Mouse (Mus musculus): ENCODE measurements at regions not wholly inside any gene's neighbourhood (a gene's known extent, or its start where the extent isn't known, plus 50 kb on each side); places are given as distances from the start of the nearest gene placed in this dataset.

DNA sequence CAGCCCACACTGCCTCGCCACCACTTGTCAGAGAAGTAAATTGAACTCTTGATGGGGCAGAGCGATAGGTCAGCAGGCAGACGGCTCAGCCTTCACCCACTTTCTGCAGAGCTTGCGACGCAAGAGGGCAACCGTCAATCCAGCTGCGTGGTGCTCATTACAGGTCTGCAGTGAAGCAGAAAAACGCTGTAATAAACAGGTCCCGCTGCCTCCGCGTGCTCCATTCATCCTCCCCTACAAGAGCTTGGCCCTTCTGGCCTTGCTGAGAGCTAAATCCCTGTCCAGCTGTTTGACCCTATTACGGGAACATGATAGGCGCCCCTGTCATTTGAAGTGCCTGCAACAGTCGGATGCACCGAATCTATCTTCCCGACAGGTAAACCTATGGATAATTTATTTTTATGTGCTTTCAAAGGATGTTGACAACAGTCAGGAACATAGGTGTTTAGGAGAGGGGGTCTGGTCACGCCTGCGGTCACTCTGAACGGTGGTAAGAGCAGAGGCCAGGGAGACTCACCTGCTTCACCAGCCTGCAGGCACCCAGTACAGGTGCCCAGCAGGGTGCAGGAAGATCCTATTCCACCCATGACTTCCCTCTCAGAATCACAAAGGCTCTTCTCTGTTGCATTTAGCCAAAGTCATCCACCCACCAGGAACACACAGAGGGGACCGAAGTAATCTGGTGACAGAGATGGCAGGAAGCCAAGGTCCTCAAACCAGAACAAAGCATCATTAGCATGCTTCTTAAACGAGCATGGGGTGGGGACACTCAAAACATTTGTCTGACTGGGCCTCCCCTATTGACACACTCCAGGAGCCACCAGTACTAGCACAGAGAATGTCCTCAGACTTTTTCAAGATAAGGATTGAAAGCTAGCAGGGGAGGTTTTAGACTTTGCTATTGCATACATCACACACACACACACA is 464.1 kb upstream of the Mgmt start:
- DNase-seq (ENCODE audit: low spot score in 2 of 2), result no peak

DNA sequence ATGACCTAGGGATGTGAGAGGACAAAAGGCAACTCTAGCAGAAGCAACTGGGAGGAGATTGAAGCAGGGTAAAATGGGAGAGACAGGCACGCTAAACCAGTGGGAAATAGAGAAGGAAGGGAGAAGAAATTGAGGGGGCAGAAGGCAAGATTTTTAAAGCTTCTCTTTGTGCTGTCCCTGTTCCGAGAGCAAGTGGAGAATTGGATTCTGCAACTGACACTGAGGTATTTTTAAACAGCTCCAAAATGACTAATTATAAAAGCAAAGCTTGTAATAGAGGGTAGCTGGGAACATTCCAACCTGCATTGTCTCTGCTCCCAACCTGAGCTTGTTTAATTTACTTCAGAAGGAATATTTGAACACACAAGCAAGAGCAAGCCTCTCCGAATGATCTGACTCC is 460.7 kb upstream of the Mgmt start:
- no peak for DNase-seq (ENCODE audit: low spot score in 2 of 2)

DNA sequence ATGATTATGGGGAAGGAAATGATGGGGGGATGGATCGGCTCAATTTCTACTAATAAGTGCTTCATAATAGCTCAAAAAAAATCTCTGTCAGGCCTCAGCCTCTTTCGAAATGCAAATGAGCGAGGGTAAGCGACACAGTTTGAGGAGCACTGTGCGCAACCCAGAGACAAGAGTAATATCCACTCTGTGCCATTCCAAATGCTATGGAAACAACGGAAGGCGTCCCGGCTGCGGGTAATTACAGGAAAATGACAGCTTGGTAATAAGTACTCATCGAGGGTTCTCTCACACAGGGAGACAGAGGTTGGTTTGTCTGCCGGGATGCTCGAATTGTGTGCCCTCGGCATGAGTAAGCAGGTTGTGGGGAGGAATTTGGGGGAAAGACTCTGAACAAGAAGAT is 459.9 kb upstream of the Mgmt start:
- DNase-seq (ENCODE audit: low spot score in 2 of 2), result no peak

DNA sequence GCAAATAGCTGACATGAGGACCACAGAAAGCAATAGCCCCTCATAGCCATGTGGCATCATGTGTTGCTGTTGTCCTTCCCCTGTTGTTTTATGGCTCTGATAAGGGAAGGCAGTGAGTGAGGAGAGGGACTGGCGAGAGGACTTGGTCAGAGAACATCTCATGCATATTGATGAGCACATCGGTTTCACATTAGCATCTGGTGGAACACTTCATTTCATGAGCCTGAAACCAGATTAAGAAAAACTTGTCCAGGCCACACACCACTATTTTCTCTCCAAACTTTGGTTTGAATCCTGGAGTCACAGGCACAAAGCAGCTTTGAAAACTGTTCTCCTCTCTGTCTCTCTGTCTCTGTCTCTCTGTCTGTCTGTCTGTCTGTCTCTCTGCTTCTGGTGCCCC is 451.0 kb upstream of the Mgmt start:
- DNase-seq (ENCODE audit: low spot score in 2 of 2), result no peak

DNA sequence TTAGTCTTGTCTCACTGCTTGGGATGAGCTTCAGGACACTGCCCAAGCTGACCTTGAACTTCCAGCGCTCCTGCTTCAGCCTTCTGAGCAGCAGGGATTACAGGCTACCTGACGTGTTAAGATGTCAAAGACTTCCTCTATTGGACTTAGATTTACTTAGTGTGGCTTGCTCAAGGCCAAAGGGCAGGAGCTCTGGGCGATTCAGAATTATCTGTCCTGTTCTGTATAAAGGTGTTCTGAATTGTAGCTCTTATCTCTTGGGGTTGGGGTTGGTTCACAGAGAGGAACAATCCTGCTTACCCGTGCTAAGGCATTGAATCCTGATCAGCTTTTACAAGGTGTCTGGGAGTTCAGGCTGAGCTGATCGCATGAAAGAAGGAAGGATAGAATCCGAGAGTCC is 449.3 kb upstream of the Mgmt start:
- no peak for DNase-seq (ENCODE audit: low spot score in 2 of 2)

DNA sequence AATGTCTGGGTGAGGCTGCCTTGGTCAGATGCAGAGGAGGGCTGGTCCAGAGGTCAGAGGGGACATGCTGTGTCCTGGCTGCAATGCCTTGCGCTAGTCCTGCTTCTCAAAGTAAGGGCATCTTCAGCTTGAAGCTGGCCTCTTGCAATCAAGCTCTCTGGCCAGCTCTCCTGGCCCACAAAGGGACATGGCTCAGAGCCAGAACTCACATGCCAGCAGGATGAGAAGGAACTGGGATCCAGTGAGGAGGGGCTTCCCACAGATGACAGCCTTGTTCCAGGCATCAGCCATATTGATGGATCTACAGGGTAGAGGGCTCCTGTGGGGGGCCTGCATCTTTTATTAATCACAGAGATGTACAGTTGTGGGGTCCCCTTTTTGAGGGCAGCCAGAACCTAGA is 445.1 kb upstream of the Mgmt start:
- no peak for DNase-seq (ENCODE audit: low spot score in 2 of 2)

DNA sequence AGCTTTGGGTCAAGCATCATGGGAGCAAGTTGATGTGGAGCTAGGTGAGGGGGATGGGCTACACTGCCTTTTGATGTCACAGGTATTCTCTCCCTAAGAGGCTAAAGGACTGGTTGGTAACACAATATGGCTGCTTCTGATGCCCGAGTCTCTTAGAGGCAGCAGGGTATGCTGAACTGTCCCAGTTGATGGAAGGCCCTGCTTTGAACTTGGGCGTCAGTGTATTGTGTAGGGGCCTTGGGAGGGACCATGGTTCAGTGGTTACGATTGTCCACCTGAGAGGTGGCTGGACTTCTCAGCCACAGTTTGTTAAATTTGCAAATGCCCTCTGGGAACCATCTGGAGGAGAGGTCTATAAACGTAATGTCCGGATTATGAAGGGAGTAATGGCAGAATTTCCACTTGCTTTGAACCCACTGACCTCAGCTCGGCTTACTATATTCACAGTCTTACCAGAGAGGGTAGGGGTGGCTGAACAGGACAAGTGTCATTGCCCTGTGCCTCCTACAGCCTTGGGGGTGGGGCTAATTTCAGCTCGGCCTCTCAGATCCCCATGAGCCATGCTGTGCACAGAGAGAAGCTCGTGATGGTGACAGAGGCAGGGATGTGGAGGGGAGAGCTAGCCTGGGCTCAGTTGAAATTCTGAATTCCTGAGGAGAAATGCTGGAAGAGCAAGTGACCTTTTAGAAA is 442.6 kb upstream of the Mgmt start:
- DNase-seq (ENCODE audit: low spot score in 2 of 2), result no peak

DNA sequence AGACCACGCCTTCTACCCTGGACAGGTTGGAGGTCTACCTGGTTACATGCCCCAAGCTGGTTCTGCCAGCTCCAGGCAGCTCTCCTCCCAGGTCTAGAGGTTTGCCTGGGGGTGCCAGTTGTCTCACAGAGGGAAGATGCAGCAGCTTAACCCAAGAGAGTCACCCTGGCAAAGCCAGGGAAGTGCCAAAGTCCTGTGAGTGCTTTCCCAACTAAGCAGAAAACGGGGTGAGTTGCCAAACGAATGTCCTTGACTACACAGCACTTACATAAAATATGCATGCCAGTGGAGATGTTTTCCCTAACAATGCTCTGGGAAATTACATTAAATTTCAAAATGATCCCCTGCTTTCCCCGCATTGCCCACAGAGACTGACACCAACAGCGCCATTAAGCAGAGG is 441.9 kb upstream of the Mgmt start:
- DNase-seq (ENCODE audit: low spot score in 2 of 2), result no peak

DNA sequence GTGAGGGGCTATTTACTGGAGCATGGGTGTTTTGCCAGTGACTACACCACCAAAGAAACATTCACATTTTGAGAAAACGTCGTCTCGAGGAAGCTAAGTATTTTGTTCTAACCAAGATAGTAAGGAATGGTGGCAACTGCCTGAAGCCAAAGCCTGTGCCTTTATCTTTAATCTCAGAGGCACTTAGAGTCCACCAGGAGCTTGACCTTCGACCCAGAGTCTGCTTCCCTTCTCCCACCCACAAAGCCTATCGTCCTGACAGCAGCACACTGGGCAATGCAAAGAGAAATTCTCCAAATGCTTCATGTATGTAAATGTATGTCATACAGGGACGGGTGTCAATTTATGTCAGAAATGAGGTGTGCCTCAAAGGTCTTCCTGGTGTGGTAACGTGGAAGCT is 437.2 kb upstream of the Mgmt start:
- no peak for DNase-seq (ENCODE audit: low spot score in 2 of 2)

DNA sequence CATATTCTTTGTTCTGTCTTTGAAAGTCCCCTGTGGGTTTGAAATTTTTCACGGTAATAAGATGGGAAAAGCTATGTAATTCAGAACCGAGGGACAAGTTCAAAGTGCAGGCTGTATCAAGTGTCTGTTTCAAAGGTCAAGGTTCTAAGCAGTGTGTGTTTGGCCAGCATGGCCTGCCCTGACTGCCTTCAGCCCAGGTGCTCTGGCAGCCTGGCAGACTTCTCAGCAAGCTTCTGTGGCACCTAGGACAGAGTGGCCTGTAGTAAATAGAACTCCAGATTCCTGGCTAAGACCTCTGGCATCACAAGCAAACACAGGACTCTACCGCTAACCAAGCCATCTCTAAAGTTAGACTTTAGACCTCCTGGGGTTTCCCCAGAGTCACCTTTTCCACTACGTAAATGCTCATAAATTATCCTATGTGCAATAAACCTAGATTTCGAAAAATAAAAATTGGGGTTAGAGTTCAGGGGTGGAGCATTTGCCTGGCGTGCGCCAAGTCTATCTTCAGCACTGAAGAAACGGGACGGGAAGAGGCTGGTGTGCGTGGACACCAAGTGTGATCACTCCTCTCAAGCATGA is 436.5 kb upstream of the Mgmt start:
- no peak for DNase-seq (ENCODE audit: low spot score in 2 of 2)

DNA sequence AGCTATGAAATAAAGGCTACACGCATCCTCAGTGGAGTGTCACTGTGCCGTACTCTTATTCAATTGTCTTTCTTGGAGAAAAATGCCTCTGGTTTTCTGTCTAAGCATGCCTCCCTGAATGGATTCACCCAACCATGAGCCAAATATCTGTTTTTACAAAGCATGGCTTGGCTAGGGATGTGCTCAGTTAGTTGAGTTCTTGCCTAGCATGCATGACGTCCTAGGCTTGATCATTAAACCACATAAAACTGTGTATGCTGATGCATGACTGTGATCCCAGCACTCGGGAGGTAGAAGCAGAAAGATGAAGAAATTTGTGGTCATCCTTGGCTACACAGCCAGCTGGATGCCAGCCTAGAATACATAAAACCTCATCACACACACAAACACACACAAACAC is 417.3 kb upstream of the Mgmt start:
- DNase-seq (ENCODE audit: low spot score in 2 of 2), result no peak

DNA sequence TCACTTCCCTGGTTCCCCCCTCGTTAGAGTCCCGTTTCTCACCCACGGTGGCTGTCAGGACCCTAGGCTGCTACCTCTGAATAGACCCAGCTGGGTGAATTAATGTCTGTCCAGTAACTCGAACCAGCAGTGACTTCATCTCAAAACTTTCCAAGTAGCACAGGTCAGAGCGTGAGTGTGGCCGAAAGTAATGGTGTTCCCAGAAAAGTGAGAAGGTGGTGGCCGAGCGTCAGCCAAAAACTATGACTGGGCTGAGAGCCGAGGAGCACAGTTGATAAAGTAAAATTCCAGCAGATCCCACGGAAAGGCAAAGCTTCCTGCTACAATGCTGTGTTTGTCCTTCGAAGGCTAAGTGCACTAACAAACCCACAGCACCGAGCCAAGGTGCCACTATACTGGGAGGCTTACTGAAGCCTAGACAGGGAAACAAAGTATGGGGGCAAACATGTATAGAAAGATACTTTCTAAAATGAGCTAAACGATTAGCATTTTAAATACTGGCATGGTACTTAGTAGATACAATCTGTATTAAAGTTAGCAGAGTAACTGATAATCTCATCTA is 413.7 kb upstream of the Mgmt start:
- DNase-seq (ENCODE audit: low spot score in 2 of 2), result no peak

DNA sequence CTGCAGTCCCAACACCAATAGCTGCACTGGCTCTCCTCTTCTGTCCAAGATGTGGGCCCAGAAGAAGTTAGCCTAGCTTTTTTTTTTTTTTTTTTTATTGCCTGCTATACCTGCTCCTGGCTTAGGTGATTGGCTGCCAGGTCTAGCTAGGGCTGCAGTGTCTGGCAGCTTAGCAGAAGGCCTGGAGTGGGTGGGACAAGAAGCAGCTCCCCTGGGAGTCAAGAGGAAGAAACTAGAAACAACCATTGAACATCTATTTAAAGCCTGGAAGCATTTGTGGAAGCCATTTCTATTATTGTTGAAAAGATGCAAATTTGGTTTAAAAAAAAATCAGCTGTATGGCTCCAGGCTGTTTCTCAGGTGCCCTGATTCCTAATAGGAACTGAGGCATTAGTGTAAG is 411.2 kb upstream of the Mgmt start:
- no peak for DNase-seq (ENCODE audit: low spot score in 2 of 2)

DNA sequence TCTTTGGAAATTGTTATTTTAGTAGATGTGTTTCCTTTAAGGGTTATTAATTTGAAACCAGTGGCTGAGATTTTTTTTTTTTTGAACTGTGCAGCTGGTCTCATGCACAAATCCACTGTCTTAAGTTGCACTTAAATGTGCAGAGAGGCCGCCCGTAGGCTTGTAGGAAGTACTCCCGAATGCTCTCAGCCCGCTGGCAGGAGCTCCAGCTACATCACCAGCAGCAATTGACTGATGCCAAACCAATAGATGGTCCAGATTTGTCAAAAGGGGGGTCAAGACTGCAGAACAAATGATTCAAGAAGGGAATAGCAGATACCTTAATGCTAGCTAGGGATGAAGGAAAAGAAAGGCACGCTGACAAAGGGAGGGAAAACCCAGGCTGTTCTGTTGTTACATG is 406.9 kb upstream of the Mgmt start:
- no peak for DNase-seq (ENCODE audit: low spot score in 2 of 2)

DNA sequence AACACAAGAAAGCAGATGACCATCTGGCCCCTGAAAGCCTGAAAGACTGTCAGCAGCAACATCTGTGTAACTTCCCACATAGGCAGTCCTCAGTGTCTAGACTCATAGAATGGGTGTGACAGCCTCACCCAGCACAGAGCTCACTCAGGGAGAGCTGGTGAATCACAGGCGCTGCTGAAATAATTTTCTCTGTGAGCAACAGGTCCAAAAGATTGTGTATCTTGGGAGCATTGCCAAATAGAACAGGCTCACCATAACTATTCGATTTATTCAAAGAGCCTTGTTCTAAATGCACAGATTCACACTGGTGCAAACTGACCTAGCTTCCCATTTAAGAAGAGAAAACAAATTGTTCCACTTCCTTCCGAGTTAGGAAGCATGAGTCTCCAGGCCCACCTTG is 399.6 kb upstream of the Mgmt start:
- DNase-seq (ENCODE audit: low spot score in 2 of 2), result no peak

DNA sequence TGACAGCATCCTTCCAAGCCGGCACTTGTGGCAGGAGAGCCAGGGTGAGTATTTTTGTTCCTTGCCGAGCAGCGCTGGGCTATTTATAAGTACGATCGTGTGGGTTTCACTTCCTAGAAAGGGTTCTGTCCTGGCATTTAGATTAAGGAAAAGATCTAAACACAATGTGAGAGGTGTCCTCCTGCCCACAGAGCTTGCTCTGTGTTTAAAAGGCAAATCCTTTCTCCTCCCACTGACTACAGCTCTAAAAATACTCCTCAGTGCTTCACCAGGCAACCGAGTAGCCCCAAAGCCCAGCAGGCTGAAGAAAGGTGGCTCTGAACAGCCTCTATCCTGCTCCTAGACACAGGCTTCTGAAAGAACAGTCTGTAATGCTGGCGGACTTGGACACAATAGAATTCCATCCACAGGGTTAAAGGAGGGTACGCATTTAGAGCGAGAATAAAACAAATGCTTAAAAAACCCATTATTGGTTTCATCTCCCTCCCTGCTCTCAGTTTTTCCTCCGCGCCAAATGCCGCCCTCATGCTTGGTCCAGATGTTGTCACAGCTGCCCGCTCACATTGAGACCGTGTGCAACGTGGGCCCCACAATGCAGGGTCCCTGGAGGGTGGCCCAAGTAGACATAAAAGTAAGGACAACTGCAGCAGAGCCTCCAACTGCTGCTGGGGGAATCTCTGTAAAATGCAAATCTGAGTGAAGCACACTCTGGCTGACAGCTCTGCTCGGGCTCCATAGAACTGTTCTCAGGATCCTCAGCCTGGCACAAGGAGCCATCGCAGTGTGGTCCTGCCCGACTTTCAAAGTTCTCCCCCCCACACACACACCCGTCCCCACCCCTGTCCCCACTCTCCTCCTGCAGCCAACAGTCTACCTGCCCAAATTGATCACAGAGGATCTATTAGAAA is 397.8 kb upstream of the Mgmt start:
- no peak for DNase-seq (ENCODE audit: low spot score in 2 of 2)

DNA sequence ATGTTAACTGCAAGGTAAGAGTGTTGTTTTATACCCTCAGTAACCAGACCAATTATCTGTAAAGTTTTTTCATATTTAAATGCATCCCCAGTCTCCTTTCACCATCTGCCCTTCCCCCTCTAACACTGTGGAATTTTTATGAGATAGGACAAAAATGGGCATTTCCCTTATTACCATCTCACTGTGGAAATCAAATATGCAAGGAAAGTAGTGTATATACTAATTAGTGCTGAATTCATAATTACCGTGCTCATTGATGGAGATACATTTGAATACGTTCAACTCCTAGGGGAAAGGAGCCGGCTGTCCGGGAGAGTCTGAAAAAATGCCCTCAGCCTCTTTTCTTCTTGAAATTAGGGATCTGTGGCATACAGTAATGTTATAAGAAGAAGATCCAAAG is 394.4 kb upstream of the Mgmt start:
- no peak for DNase-seq (ENCODE audit: low spot score in 2 of 2)

DNA sequence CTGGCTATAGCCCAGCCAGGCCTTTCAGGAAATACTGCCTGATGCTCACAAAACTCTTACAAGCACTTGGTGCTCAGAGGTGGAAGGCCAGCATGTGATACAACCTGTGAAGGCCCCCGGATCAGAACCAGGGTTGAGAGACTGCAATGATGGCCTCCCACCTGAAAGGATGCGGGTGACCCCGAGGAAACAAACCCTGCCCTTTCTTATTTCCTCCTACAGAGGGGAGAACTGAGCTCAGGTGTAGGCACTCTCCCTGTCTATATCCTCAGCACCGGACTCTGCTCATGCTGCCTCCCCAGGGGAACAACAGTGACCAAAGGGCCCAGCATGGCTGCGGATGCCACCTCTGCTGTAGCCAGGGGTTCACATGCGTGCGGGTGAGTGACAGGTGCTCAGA is 393.3 kb upstream of the Mgmt start:
- no peak for DNase-seq (ENCODE audit: low spot score in 2 of 2)

DNA sequence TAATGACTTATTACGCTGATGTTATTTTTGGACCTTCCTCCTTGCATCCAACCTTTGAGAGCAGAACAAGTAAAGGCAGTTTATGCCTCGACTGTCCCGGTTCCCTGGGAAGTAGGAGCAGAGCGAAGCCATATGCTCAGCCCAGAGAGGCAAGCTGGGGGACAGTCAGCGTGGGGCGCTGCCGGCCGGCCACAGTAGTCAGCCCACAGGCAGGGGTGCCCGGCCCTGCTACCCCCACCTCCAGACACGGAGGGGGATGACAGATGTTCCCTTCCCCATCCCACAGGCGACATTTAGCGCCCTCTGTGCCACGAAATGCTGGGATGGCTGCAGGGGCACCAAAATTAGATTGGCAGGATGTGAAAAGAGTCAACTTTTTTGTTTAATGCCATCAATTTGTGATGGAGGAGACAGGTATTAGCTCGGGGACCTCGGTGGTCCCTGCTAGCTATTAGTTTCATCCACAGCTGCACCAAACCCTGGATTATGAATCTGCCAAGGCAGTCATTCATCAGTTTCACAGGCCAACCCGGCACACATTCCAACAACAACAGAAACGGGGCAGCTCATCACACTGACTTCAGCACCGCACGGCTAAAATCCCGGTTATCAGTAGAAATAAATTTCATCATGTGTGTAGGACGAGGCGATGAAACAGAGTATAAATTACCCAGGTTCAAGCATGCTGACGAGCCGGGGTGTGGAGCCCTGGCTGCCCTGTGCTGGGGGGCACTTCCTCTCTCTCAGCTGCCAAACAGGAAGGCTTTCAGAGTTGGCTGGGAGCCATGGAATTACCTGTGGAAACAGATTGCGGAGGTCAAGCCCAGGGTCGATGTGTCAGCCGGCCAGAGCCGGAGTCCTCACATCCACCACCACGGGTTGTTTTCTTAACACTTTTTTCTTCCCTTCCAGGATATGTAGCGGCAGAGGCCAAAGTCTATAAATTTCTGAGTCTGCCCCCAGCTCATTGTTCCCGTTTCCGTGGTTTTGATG is 392.3 kb upstream of the Mgmt start:
- no peak for DNase-seq (ENCODE audit: low spot score in 2 of 2)

DNA sequence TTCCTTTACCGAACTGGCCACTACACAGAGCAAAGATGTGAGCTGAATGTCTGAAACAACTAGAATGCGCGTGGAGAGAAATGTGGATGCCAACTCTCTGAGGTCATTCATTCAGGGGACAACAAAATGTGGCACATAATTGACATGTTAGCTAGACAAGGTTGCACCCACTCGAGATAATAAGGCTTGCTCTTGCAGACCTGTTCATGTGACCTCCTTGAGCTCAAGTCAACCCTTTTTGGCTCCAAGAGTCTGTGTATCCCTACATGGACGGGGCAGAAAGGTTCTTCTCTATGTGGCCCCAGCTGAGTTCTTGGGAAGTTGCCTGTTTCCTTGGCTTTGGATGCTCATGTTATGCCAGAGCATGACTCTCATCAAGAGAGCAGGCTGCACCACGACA is 383.0 kb upstream of the Mgmt start:
- no peak for DNase-seq (ENCODE audit: low spot score in 2 of 2)

Measured in frontal cortex, postnatal 10 days (tissue).